Mouse (Mus musculus): ENCODE measurements around the gene Naip2. TPM values are rescaled to one million over a fixed set of nuclear protein-coding genes. Genes with fewer than 3 reads are reported as not detected.
A peak's percentile ranks its signal among the peaks of the same experiment; 100 is the strongest.
"Not testable (repeated sequence)": the region's sequence is repeated elsewhere in the genome, so short reads cannot be mapped to it uniquely, and the experiment has no call there.

The Naip2 gene
- total RNA-seq (2022) = under 1 TPM; 0.10 to 0.34 (median 0.14) TPM

DNA sequence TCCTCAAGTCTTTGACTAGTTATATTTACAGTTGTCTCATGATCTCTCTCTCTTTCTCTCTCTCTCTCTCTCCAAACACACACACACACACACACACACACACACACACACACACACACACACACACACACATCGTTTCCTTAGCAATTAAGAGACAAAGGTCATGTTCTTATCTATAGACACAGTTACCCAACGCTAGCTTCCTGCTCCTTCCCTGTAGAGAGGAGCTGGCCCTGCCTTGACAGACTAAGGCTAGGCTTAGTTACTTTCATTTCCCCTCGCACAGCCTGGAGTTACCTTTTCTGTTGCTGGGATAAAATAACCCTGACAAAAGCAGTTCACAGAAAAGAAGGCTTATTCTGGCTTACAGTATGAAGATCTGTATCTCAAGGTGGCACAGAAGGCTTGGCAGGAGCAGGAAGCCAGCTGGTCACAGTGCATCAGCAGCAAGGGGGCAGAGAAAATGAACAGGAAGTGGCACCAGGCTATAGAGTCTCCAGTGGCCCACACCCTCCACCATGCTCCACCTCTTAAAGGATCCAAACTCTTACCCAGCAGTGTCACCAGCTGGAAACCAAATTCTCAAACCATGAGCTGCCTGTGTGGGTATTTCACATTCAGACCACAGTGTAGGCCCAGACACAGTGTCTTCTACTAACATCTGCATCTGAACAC is at the start of gene Naip2:
Gene Naip2, minus strand, starts transcription at position 434 of the 675 bp plus-strand sequence.
- DNase-seq (ENCODE audit: low spot score in 2 of 2) = not testable (repeated sequence)

DNA sequence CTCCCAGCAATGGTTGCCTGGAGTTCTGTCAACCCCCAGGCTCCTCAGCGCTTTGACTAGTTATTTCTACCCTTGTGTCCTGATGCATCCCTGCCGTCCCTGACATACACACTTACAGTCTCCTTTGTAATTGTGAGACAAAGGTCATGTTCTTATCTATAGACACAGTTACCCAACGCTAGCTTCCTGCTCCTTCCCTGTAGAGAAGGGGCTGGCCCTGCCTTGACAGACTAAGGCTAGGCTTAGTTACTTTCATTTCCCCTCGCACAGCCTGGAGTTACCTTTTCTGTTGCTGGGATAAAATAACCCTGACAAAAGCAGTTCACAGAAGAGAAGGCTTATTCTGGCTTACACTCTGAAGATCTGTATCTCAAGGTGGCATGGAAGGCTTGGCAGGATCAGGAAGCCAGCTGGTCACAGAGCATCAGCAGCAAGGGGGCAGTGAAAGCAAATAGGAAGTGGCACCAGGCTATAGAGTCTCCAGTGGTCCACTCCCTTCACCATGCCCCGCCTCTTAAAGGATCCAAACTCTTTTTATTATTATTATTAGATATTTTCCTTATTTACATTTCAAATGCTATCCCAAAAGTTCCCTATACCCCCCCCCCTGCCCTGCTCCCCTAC is 45.1 kb upstream of the Naip2 start:
- DNase-seq (ENCODE audit: low spot score in 2 of 2) = not testable (repeated sequence)

DNA sequence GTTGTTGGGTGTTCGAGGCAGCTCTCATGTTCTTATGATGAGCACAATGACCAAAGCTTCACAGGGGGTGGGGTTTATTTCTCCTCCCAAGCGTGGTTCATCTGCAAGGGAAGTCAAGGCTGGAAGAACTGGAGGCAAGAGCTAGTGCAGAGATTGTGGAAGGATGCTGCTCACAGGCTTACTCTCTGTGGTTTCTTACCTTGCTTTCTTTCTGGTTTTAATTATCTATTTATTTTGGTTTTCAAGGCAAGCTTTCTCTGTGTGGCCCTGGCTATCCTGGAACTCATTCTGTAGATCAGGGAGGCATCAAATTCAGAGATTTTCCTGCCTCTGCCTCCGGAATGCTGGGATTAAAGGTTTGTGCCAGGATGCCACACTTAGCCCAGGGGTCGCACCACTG is 44.3 kb upstream of the Naip2 start, which contains the start of gene Naip5:
Gene Naip5, minus strand, starts transcription at position 101 of the 400 bp plus-strand sequence.
- DNase-seq (ENCODE audit: low spot score in 2 of 2) = not testable (repeated sequence)

DNA sequence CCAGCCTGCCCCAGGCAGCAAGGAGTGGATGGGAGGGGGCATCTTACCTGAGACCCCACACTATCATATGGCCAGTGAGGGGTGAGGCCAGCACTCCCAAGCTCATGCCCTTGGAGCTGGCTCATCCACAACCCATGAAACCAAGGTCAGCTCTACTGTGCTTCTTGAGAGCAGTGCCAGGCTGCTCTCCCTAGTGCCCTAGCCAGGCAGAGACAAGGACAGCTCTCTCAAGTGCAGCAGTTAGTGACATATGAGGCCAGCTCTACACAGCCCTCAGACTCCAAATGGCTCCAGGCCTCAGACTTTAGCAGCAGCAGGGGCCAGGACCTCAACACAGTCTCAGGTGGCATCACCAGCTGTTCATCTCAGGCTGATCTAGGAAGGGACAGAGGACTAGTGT is 41.8 kb upstream of the Naip2 start:
- no peak for DNase-seq (ENCODE audit: low spot score in 2 of 2)

DNA sequence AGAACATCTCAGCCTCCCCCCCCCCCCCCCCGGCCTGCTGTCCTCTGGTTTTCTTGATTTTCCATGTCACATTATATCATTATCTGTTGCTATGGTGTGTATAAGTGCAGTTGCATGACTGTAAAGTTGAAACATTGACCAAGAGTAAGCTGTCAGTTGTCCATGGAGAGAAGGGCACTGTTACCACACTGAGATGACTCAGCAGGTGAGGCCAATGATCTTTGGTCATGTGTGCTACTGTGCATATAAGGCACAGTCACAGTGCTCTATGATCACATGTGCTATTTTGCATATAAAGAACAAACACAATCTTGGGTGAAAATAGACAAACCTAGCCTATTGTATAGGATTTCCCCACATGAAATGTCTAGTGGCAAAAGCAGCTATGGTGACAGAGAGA is 11.8 kb upstream of the Naip2 start:
- not testable (repeated sequence) for DNase-seq (ENCODE audit: low spot score in 2 of 2)

DNA sequence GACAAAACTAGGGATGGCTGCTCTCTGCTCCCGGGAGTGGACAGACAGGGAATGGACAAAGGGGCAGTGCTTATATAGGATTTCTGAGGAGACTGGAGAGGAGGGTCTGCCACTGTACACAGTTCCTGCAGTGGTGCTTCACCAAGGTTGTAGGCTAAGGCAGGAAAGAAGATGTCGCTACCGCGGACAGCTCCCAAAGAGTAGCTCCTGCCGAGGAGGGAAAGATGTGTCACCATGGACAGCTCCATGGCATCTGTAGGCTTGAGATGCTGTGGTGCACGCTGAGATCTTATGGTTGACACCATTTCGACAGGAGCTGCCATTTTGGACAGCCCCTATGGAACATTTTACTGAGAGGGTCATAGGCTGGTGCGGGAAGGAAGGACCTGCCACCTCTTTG is 8.6 kb upstream of the Naip2 start:
- no peak for DNase-seq (ENCODE audit: low spot score in 2 of 2)

DNA sequence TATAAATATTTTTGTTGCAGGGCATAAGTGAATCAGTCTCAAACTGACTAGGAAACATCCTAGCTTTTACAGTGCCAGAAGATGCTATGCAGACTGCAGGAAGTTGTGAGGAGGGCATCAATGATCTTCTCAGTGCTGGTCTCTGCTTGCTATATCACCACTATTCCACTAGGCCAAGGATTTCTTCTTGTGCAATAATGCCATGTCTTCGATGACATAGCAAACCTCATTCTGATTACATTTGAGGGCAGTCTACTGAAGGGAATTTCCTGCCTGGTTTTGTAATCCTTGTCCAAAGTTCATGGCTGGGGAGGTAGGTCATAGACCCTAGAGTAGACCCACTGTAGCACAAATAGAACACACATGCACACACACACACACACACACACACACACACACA is 1.4 kb upstream of the Naip2 start:
- DNase-seq (ENCODE audit: low spot score in 2 of 2) = no peak

DNA sequence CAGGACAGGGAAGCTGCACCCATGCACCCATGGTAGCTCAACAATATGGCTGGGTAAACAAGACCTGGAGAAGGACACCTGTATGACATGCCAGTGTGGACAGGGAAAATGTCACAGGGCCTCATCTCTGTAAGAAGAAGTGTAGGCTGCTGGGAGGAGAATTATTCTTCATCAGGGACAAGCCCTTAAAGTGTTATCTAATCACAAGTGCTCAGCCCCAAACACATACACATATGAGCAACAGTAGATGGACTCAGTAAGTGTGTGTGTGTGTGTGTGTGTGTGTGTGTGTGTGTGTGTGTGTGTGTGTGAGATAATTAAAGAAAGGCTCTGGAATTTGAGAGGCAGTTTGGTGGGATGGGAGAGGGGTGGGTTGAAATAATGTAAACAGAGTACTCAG is 1.1 kb downstream of the Naip2 start:
- DNase-seq (ENCODE audit: low spot score in 2 of 2) = no peak

DNA sequence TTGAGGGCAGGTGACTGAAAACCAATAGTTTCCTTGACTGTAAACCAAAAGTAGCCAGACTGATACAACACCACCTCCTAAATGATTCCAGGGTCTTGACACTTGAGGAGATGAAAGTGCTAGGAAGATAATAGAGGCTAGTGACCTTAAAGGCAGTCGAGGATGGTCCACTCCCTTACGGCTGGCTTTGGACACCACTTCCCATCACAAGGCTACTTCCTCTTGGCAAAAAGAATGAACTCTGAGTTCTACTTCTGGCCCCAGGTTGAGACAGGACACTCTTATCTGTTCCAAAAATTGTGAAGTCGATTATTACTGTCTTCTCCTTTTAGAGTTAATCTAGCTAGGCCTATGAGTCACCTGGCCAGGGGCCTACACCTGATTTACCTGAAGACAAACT is 6.5 kb downstream of the Naip2 start:
- no peak for DNase-seq (ENCODE audit: low spot score in 2 of 2)

DNA sequence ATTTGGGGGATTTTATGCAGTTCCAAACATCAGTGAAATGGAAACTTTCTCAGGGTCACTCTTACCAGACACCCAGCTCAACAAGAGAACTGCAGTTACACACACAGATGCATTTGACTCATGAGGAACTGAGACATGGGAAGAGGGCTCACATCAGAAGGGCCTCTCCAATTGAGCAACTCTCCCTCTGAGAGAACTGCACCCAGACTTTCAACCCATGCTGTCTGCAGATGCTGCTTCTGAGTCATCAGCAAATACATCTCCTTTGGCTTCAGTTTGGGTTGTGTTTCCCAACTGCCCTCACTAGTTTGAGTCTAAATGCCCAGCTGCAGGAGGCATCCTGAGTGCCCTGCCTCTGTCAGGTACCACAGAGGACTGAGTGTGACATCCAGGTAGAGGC is 18.8 kb downstream of the Naip2 start:
- not testable (repeated sequence) for DNase-seq (ENCODE audit: low spot score in 2 of 2)

DNA sequence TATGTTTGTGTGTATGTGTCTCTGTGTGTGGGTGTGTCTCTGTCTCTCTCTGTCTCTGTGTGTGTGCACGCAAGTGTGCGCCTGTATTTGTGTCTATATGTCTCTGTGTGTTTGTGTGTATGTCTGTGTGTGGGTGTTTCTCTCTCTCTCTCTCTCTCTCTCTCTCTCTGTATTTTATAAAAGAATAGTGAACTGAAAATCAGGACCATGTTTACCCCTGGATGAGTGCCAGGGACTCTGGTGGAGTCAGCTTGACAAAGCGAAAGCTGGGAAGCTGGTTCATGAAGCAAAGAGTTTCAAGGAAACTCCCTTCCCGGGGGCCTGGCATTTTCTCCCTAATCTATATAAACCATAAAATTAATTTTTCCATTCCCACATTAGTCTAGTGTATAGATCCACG is 27.5 kb downstream of the Naip2 start:
- not testable (repeated sequence) for DNase-seq (ENCODE audit: low spot score in 2 of 2)

DNA sequence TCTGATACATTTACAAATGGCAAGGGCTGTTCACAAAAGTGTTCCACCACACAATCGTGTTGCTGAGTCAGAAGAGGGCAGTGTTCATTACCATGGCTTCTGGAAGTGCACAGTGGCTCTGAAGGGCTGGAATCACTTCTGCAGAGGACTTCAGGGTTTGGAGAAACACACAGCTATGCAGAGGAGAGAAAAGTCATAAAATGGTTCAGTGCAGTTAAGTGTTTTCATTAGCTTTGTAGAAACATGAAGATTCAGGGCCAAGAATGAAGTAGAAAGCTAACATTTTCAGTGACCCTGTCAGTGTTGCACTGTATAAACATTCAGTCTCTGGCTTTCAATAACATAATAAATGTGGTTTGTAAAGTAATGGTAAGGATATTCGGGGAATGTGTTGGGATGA is 35.5 kb downstream of the Naip2 start:
- not testable (repeated sequence) for DNase-seq (ENCODE audit: low spot score in 2 of 2)

DNA sequence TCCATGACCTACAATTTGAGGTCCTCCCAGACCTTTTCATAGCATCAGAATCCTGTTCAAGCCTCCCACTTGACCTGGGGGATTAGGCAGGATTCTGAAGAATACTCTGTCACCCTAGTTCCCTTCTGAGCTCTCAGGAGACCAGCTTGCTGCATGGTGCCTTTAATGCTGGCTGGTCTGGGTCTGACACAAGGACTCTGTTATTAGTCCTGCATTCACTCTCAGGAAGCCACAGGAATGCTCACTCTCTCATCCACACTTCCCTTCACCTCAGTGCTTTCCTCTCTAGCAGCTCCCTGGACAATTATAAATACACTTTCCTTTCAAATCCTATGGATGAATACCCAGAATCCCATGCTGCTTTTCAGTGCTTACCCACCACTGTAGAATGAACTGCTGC is 39.4 kb downstream of the Naip2 start:
- DNase-seq (ENCODE audit: low spot score in 2 of 2) = not testable (repeated sequence)

DNA sequence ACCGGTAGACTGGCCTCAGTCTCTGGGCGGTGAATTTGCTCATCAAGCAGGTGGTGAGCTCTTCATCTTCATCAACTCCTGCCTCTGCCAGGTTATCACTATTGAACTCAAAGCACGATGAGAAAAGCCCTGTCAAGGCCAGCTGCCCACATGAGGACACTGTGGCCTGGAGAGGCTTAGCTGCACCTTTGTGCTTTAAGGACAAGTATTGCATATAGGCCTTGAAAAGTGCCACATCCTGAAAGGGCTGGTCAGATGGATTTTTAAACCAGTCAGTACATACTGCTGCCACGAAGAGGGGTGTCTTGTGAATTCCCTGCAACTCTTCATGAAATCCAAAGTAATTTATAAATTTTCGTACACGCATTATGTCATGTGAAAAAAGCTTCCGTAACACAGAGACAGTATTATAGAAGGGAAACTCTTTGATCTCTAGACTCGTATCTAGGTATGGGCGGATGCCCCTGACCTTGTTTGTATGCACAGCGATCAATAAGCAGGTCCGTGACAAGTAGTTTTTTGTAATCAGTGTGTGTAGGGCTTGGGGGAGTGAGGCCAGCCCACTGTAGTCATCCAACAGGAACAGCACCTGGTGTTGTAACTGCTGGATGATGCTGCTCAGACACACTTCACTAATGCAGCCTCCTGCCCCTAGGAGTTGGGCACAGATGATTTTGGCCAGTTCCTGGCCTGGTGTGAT is 40.6 kb downstream of the Naip2 start:
- DNase-seq (ENCODE audit: low spot score in 2 of 2) = not testable (repeated sequence)

DNA sequence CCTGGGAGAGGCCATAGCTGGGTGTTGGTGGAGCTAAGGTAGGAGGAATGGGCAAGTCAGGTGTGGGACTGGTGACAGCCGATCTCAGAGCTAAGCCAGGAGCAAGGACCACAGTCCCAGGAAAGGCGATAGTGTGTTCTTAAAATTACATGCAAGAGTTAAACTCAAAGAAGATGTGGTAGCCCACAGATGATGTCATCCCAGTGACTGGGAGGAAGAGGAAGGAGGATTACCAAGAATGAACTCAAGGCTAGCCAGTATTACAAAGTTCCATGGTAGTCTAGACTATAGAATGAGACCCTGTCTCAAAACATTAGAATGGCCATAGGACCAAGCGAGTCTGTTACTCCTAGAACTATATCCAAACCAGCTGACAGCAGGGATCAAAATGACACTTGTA is 45.3 kb downstream of the Naip2 start:
- DNase-seq (ENCODE audit: low spot score in 2 of 2) = no peak

DNA sequence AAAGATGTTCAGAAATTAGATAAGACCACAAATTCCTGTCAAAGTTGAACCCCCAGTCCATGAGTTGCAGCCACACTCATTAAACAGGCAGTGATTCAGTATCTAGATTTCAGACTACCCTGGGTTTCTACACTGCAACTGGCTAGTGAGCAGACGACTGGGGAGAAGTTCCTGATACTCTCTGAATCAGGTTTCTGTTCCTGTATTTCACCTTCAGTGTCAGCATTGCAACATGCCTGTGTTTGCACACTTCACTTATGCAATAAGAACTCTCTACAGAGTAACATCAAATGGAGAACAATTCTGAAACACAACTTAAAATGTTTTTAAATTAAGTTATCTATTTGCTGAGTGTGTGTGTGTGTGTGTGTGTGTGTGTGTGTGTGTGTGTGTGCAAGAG is 49.2 kb downstream of the Naip2 start:
- DNase-seq (ENCODE audit: low spot score in 2 of 2) = no peak

DNA sequence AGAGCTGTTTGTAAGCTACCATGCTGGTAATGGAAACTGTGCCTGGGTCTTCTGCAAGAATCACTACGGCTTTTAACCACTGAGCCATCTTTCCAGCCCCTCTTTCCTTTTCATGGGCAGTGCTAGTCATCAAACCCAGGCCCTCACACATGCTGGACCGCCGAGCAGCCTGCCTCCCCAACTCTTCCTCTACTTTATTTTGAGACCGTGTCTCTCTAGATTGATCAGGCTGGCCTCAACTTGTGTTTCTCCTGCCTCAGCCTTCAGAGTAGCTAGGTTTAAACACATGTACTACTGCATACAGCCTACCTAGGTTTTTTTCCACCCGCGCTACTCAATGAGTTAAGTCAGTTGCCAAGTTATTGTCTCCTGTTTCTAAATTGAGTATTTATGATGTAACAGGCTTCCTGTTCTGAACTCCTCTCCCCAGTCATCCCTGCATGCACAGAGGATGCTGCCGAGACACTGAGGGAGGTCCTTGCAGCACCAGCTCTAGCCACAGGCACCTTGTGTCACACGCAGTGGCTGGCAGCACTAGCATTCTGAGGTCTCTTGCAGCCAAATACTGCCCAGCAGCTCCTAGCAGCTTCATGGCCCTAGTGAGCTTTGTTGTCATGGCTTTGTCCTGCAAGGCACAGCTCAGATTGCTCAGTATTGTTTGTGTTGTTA is 60.1 kb downstream of the Naip2 start:
- DNase-seq (ENCODE audit: low spot score in 2 of 2) = no peak

DNA sequence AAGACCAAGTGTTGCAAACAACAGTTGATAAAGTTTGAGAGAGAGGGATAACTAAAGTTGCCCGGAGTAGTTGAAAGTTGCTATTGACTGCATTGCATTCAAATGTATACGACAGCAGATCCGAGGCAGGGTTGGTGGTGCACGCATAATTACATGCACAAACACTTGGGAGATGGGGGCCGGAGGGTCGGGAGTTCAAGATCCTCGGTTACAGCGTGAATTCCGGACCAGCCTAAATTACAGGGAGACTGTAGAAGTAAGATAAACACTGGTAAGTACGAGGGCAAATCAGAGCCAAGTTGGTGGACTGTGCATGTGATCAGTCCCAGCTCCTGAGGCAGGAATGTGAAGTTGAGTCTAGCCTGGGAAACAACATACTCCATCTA is 76.6 kb downstream of the Naip2 start:
- no peak for DNase-seq (ENCODE audit: low spot score in 2 of 2)

DNA sequence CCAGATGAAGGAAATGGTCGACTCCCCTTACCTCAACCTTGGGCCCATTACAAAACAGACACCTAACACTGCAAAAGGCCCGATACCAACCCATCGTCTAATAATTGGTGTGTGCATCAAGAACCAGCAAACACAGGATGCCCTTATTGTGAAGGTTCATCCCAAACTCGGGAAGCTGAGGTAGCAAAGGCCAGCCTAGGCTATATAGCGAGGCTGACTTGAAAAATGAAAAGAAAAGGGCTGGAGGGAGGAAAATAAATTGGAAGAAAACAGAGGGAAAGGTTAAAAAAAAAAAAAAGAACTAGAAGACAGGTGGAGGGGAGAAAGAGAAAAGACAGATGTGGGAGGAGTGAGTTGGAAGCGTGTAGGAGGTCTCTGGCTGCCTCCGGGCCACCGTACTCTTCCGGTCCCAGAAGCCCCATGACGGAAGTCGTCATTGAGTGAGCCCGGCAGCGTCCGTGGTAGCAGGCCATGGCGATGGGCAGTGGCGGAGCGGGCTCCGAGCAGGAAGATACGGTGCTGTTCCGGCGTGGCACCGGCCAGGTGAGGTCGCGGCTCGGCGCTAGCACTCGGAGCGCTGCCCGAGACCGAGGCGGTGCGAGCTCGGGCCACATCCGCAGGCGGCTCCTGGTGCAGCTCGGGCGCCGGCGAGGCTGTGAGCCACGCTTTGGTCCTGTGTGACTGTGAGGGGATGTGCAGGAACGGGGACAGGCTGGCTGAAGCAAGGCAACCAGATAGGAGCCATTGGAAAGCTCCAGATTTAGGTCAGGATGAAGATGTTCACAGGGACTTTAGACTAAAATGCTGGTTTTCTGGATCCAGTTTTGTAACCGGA is 77.3 kb downstream of the Naip2 start, which contains the start of gene Smn1:
Gene Smn1, plus strand, starts transcription at position 430 of the 835 bp plus-strand sequence.
- DNase-seq (ENCODE audit: low spot score in 2 of 2) = peak; percentile 77 to 86

DNA sequence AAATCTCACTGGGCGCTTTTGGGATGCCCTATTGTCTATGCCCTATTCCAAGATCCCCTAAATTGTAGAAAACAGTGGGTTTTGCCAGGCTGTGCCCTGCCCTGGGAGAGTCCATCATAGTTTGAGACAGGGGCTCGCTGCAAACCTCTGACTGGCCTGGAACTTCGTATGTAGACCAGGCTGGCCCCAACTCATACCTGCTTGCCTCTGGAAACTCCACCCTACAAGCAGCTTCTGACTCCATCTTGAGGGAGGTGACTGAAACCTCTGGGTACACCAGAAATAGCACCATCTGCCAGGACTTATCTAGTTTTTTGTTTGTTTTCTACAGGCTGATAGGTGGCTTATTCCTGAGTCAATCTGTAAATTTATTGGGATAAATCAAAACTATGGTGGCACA is 77.9 kb downstream of the Naip2 start:
- DNase-seq (ENCODE audit: low spot score in 2 of 2) = no peak
